In the genomic region with DNA sequence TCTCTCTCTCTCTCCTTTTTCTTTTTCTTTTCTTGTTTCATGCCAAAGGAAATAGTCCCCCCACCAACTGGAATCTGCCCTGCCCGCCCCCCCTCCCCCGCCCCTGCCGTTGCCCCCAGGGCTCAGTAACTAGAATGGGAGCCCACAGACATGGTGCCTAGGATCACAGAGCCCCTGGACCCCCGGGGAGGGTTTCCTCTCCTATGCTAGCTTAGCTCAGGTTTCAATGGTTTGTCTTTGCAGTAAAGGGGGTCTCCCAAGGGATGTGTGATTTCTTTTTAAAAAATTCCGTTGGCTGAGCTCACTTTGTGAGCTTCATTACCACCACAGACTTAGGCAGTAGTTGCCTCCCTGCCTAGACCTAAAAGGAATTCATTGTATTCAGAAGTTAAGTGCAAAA, we compare ENCODE assay signal across 19 mouse cellular contexts.
A peak's percentile ranks its signal among the peaks of the same experiment; 100 is the strongest.
DNase-seq lines count a peak whose midpoint lies in the region; ATAC-seq lines count a peak whose summit lies in the region.
"Had no signal": no experiment of that assay in that cellular context is flagged by ENCODE, and none has a peak within 500 bp of the region (broad histone marks: within the 10 kb centered on the region; RNA-seq: fewer than 3 reads in every experiment).

No protein-coding gene starts in this region.

- DNase-seq in heart, adult 11 months, result peak; percentile 56
- no peak for DNase-seq in heart, postnatal 36 days
- DNase-seq in embryo, embryonic 10.5 days (ENCODE audit: low spot score), result peak; percentile 48
- peak; percentile 60 for DNase-seq in embryonic facial prominence, embryonic 10.5 days (ENCODE audit: low spot score)
- DNase-seq in limb, embryonic 11.5 days (ENCODE audit: low spot score), result peak; percentile 51
- DNase-seq in urinary bladder, adult 2 months (ENCODE audit: low spot score), result no peak
- no peak for DNase-seq in cerebellum, postnatal 10 days
- DNase-seq in left cerebral cortex, adult 9 months (ENCODE audit: low spot score in 2 of 2), result no peak
- DNase-seq: B cell, adult 2 months; cerebellum, adult 2 months; gastrocnemius, postnatal 14 days; heart, adult 2 months; heart, postnatal 4 days; liver; lung, postnatal 10 days had no signal

- no peak overlapping the region for H3K4me2 ChIP-seq in limb, embryonic 11.5 days (ENCODE audit: low read depth, severe bottlenecking)
- H3K4me2 ChIP-seq: midbrain, embryonic 15.5 days had no signal

- peak; percentile 57; the same call in 1 of the 2 replicates for ATAC-seq in limb, embryonic 11.5 days (ENCODE audit: insufficient number of reproducible peaks, low FRiP score, low TSS enrichment, low read depth)
- ATAC-seq: hindbrain, postnatal 0 days; midbrain, embryonic 15.5 days had no signal

- H3K9ac ChIP-seq in limb, embryonic 11.5 days (ENCODE audit: low read length), result no peak overlapping the region
- H3K9ac ChIP-seq: midbrain, embryonic 15.5 days had no signal

- H3K4me1 ChIP-seq in embryonic facial prominence, embryonic 10.5 days, result peaks cover 46% of the 10 kb centered on the region
- H3K4me1 ChIP-seq in limb, embryonic 11.5 days (ENCODE audit: control insufficient read depth, insufficient read depth, low read length), result peaks cover 12% of the 10 kb centered on the region; the same call in 1 of the 2 replicates

- H3K27ac ChIP-seq in embryonic facial prominence, embryonic 10.5 days (replicated peaks), result no peak overlapping the region
- no peak overlapping the region; the same call in 1 of the 2 replicates for H3K27ac ChIP-seq in limb, embryonic 11.5 days (replicated peaks; ENCODE audit: low read depth, low read length)
- H3K27ac ChIP-seq: heart, adult 2 months; hindbrain, postnatal 0 days; midbrain, embryonic 15.5 days; stomach, postnatal 0 days had no signal

- WGBS in embryonic facial prominence, embryonic 10.5 days, result under 1% methylated on average over 5 of the region's 5 CpGs
- WGBS in limb, embryonic 11.5 days, result 7% methylated on average over 5 of the region's 5 CpGs

- intact Hi-C loops in heart, postnatal 36 days (cut with DNase I), result no loop called here

- H3K9me3 ChIP-seq in embryonic facial prominence, embryonic 10.5 days, result no peaks in the 10 kb centered on the region
- no peaks in the 10 kb centered on the region for H3K9me3 ChIP-seq in limb, embryonic 11.5 days (ENCODE audit: control insufficient read depth, low read length)
- H3K9me3 ChIP-seq: midbrain, embryonic 15.5 days had no signal

- H3K4me3 ChIP-seq in embryonic facial prominence, embryonic 10.5 days, result no peak overlapping the region
- no peak overlapping the region for H3K4me3 ChIP-seq in limb, embryonic 11.5 days (ENCODE audit: low read depth, low read length)
- H3K4me3 ChIP-seq: heart, adult 2 months; midbrain, embryonic 15.5 days; myocyte had no signal

- H3K27me3 ChIP-seq in embryonic facial prominence, embryonic 10.5 days (replicated peaks; ENCODE audit: low read depth, poor library complexity, severe bottlenecking), result no peaks in the 10 kb centered on the region
- H3K27me3 ChIP-seq in limb, embryonic 11.5 days (ENCODE audit: control insufficient read depth, insufficient read depth, low read length), result no peaks in the 10 kb centered on the region
- H3K27me3 ChIP-seq: midbrain, embryonic 15.5 days had no signal

- H3K36me3 ChIP-seq in embryonic facial prominence, embryonic 10.5 days (replicated peaks), result no peaks in the 10 kb centered on the region
- H3K36me3 ChIP-seq in limb, embryonic 11.5 days (ENCODE audit: control insufficient read depth, insufficient read depth, low read length), result no peaks in the 10 kb centered on the region
- H3K36me3 ChIP-seq: midbrain, embryonic 15.5 days had no signal

Comparison
In these comparisons a context has a peak if more than half of its experiments do, and no peak if none do; other contexts are left out.
1. DNase-seq: peak in heart, adult 11 months (single experiment), embryo, embryonic 10.5 days (single experiment), embryonic facial prominence, embryonic 10.5 days (single experiment) and limb, embryonic 11.5 days (single experiment); none in heart, postnatal 36 days (0 of 2), urinary bladder, adult 2 months (single experiment), cerebellum, postnatal 10 days (0 of 2) and left cerebral cortex, adult 9 months (0 of 2).